Mouse (Mus musculus) cerebellum, adult 2 months (tissue): ENCODE results near the gene Cabp1. TPM values are rescaled to one million over a fixed set of nuclear protein-coding genes. Genes with fewer than 3 reads are reported as not detected.

Experiments used
- DNase-seq, 2 experiments: peaks; one replicate each; pipeline ENCODE4 v3.0.0; 2021
- H3K27ac ChIP-seq: fragments of 200-500 bp; 2 replicates; pipeline ENCODE4 v1.5.1; 2012; ENCODE audit warnings: low read length, control low read depth, inconsistent platforms; ENCODE audit not compliant: insufficient read depth
- H3K27me3 ChIP-seq: fragments of 200-500 bp; 2 replicates; pipeline ENCODE4 v1.6.1; 2012; ENCODE audit warnings: inconsistent platforms, mild to moderate bottlenecking, low read length, moderate library complexity; ENCODE audit not compliant: control insufficient read depth, insufficient read depth
- H3K4me1 ChIP-seq: fragments of 200-500 bp; 2 replicates; pipeline ENCODE4 v1.6.1; 2011; ENCODE audit warnings: low read length; ENCODE audit not compliant: control insufficient read depth, insufficient read depth
- H3K4me3 ChIP-seq: fragments of 200-500 bp; replicated peaks from 2 replicates; pipeline ENCODE3; 2011; ENCODE audit warnings: mild to moderate bottlenecking, low read depth, low read length, control low read depth; ENCODE audit not compliant: insufficient read depth
- CTCF ChIP-seq: fragments of 200-500 bp; IDR thresholded peaks from 2 replicates; pipeline ENCODE4 v1.5.1; 2011; ENCODE audit warnings: low read depth, mild to moderate bottlenecking, control low read depth, low read length, moderate library complexity, borderline replicate concordance; ENCODE audit not compliant: insufficient read depth
- POLR2A ChIP-seq: fragments of 200-500 bp; IDR thresholded peaks from 2 replicates; pipeline ENCODE4 v1.6.1; 2011; ENCODE audit warnings: low read length, control low read depth, borderline replicate concordance; ENCODE audit not compliant: insufficient read depth
- WGBS: fragments of 180-500 bp; shearing (Covaris S2); methylation state at CpG from one replicate; pipeline ENCODE4 v1.1.7; 2018; 5-methylcytosine and 5-hydroxymethylcytosine counted together
- polyA plus RNA-seq: library from polyadenylated mRNA; depleted of rRNA; stranded (reverse); fragments of >200 nt; gene quantifications from 2 replicates; pipeline ENCODE4 v1.2.3, GENCODE M21; 2012

Gene Cabp1
- polyA plus RNA-seq, 1 experiment, result 294 TPM

DNA sequence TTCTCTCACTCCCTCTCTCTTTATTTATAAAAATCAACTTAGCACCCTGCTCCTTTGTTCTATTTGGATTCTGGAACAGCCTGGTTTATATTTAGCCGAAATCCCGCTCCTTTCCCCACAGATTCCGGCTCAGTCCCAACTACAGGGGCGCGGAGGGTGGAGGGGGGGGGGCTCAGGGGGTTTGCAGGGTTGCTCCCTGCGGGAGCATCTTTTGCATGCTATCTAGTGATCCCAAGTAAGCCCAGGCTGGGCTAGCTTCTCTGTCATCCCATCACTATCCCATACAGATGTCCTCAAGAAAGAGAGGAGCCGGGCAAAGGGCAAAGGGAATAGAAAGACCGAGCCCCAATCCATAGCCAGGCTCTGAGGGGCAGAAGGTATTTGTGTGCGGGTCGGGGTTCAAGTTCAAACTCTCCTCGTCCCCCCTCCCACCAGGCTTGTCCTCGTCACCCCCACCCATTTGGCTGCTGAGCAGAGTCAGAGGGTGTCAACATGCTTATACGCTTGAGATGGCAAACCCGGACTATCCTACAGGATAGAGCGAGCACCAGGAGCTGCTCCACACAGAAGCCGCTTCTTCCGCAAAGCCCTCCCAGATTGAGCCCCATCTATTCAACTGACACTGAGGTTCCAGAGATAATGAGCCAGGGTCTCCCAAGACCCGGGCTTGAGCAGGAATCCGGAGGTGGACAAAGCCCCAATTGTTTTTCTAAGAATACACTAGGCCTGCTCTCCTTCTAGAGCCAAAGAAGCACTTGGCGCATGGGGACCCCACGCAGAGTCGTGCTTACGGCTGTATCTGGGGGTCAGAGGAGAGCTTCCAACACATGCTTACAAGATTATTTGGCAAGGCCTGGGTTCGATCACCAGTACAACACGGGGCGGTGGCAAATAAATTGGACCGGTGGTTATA lies 21.3 kb upstream of the Cabp1 start:
- Histone ChIP-seq H3K27ac (peak overlapping the region; percentile 93), H3K4me3 (peak overlapping the region; percentile 83), H3K4me1 (peaks cover 17% of the 10 kb centered on the region; the same call in 1 of the 2 replicates), H3K27me3 (no peaks in the 10 kb centered on the region)
- 17% methylated on average over 27 of the region's 27 CpGs for WGBS
- TF ChIP-seq CTCF, result no peak
- no peak for TF ChIP-seq POLR2A
- peak in 1 of 2 experiments; percentile 51 for DNase-seq

DNA sequence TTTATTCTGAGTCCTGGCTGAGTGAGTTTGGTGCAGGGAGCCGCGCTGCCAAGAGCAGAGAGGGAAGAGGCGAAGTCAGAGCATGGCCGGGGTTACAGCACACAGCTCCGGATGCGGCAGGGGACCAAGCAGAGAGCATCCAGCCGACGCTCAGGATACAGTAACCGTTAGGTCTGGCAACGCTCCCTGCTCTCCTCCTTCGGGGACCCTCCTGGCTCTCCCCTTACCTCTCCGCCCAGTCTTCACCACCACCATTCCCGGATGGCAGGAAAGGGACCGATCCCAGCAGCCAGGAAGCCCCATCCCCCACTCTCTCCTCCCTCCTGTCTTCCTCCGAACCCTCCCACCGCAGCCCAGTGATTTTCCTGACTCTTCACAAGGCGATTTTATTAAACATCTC lies 20.7 kb upstream of the Cabp1 start:
- Histone ChIP-seq H3K27me3 (no peaks in the 10 kb centered on the region), H3K4me3 (peak overlapping the region; percentile 83), H3K4me1 (peaks cover 16% of the 10 kb centered on the region; the same call in 1 of the 2 replicates), H3K27ac (peak overlapping the region; percentile 93)
- peak; percentile 79 to 84 for DNase-seq
- TF ChIP-seq POLR2A, result peak; percentile 72; the same call in 1 of the 2 replicates
- TF ChIP-seq CTCF, result no peak
- WGBS, result under 1% methylated on average over 17 of the region's 17 CpGs

DNA sequence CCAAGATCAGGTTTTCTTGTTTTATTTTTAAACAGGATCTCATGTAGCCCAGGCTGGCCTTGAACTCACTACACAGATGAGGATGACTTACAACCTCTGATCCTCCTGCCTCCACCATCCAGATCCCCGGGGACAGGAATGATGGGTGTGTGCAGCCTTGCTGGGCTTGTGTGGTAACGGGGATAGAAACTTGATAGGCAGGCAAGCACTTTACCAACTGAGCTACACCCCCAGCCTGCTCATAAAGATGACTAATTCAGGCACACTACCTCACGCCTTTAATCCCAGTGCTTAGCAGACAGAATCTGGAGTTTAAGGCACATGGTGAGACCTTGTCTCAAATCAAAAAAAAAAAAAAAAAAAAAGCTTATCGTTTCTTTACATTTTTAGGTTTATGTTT lies 18.7 kb upstream of the Cabp1 start:
- no peak for TF ChIP-seq POLR2A
- no peak for TF ChIP-seq CTCF
- 86% methylated on average over 4 of the region's 4 CpGs for WGBS
- Histone ChIP-seq H3K27ac (no peak overlapping the region), H3K4me1 (peaks cover 21% of the 10 kb centered on the region; the same call in 1 of the 2 replicates), H3K4me3 (no peak overlapping the region), H3K27me3 (no peaks in the 10 kb centered on the region)
- no peak for DNase-seq

DNA sequence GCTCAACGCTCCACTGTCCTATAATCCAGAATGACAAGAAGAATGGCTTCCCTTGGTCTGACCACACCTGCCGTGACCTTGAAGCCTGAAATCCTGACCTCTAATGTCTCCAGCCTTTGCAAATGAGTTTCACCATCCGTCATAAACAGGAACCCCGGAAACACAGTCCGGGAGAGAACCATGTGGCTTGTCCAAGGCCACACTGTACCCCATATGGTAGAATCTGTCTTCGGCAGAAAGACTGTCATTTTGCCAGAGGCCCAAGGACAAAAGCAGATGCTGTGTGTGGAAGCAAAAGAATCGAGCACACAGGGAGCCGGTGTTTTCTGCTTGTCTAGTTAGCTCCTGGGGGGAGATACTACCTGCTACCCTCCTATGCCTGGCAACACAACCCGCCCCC lies 18.3 kb upstream of the Cabp1 start:
- no peaks in the 10 kb centered on the region for H3K27me3 ChIP-seq
- no peak overlapping the region; the same call in 1 of the 2 replicates for H3K27ac ChIP-seq
- TF ChIP-seq POLR2A, result no peak
- no peak for TF ChIP-seq CTCF
- H3K4me1 ChIP-seq, result peaks cover 21% of the 10 kb centered on the region; the same call in 1 of the 2 replicates
- H3K4me3 ChIP-seq, result no peak overlapping the region
- WGBS, result 33% methylated on average over 9 of the region's 9 CpGs
- DNase-seq, result no peak

DNA sequence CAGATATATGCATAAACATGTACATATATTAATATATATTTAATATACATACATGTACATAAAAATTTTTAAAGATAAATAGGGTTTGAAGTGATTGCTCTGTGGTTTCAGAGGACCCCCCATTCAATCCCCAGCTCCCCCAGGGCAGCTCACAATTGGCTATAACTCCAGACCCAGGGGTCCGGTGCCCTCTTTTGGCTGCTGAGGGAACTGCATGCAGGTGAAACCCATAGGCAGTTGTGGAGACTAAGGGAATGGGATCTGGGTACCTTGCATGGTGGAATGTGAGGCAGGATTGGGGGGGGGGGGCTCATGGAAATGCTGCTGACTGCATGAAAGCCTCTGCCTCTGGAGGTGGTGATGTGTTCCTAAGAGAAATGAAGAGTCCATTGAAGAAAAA lies 16.2 kb upstream of the Cabp1 start:
- Histone ChIP-seq H3K4me3 (no peak overlapping the region), H3K27ac (no peak overlapping the region), H3K4me1 (peaks cover 19% of the 10 kb centered on the region; the same call in 1 of the 2 replicates), H3K27me3 (no peaks in the 10 kb centered on the region)
- peak in 1 of 2 experiments; percentile 63 for DNase-seq
- whole genome bisulfite sequencing, result 3% methylated on average over 1 of the region's 1 CpGs
- TF ChIP-seq CTCF (peak; percentile 61), POLR2A (no peak)

DNA sequence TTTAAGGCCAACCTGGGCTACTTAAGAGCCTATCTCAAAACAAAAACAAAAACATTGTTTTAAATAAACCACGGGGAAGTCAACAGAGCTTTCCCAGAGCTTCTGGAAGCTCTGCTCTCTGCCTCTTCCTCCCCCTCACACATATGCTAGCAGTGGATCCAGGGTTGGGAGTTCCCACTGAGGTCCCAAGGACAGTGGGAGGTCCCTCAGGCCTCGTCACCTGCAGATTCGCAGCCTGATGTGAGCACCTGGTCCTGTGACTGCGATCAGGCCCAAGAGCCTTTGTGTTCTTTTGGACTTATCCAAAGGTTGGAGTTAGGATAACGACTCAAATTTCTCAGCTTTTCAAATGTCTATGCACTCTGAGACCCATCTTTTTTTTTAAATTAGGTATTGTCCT lies 14.4 kb upstream of the Cabp1 start:
- peaks cover 29% of the 10 kb centered on the region; the same call in 1 of the 2 replicates for H3K4me1 ChIP-seq
- no peak for DNase-seq
- TF ChIP-seq CTCF (no peak), POLR2A (no peak)
- no peaks in the 10 kb centered on the region for H3K27me3 ChIP-seq
- no peak overlapping the region for H3K4me3 ChIP-seq
- WGBS, result 82% methylated on average over 5 of the region's 5 CpGs
- no peak overlapping the region for H3K27ac ChIP-seq

DNA sequence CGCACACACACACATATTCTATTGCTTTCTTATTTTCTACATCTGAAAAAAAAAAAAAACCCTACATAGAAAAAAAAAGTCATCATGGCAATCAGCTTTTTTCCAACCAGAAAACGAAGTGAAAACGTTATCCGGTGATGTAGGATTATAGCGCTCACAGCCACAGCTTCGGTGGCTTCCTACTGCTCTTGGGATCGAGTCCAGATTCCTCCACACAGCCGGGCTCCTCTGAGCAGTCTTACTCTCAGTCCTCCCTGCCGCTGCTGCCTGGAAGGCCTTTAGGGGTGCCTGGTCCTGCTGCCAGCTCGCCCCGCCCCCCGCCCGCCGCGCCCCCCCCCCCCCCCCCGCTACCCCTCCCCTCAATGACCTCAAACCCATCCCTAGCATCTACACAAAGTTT lies 13.7 kb upstream of the Cabp1 start:
- Histone ChIP-seq H3K4me1 (peaks cover 32% of the 10 kb centered on the region; the same call in 1 of the 2 replicates), H3K27me3 (no peaks in the 10 kb centered on the region), H3K4me3 (no peak overlapping the region), H3K27ac (no peak overlapping the region)
- 9% methylated on average over 10 of the region's 16 CpGs for WGBS
- TF ChIP-seq POLR2A (no peak), CTCF (no peak)
- DNase-seq, result peak in 1 of 2 experiments; percentile 70
